Mouse (Mus musculus) embryonic fibroblast, embryonic 13.5 days (primary cell): Measurements from ENCODE around the gene Gm4491.

Experiments used
- CTCF ChIP-seq: IDR thresholded peaks from 2 replicates; pipeline ENCODE4 v1.5.1; 2011; ENCODE audit warnings: mild to moderate bottlenecking, control low read depth, low read length, moderate library complexity, borderline replicate concordance; ENCODE audit not compliant: insufficient read depth
- POLR2A ChIP-seq: IDR thresholded peaks from 2 replicates; pipeline ENCODE4 v1.6.1; 2011; ENCODE audit warnings: low read depth, mild to moderate bottlenecking, control low read depth, low read length, moderate library complexity

DNA sequence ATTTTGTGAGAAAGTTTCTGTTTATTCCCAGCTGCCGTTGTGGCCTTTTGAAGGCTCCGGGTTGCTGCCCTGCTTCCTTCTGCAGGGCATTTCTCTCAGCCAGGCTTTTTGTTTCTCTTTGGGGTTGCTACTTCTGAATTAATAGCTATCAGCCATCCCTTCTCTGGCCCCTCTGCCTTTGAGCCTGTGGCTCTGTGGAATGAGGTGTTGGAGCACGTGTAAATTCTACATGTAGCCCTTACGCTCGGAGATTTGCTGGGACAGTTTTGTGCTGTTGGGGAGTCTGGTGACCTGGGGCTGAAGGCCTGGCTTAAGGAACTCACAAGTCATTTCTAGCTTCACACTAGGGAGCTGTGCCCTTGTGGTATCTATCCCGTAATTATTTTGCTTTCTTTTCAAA lies 39.2 kb upstream of the Gm4491 start:
- TF ChIP-seq CTCF (no peak), POLR2A (no peak)
